Mouse (Mus musculus) G1E (cell line): ENCODE data around the gene Casc3. TPM values are rescaled to one million over a fixed set of nuclear protein-coding genes. Genes with fewer than 3 reads are reported as not detected.

ENCODE experiments used
- ATAC-seq: 2 replicates; pipeline ENCODE4 v1.8.0; 2016; ENCODE audit warnings: mild to moderate bottlenecking; ENCODE audit not compliant: insufficient number of reproducible peaks, poor library complexity, low FRiP score, severe bottlenecking; ENCODE audit errors: extremely low read depth
- DNase-seq: peaks from one replicate; pipeline ENCODE4 v3.0.0; 2012; ENCODE audit warnings: low spot score
- H3K27me3 ChIP-seq: 2 replicates; pipeline ENCODE4 v1.6.1; 2012; ENCODE audit warnings: mild to moderate bottlenecking, low read length, inconsistent platforms; ENCODE audit not compliant: insufficient read depth
- H3K36me3 ChIP-seq: replicated peaks from 2 replicates; pipeline ENCODE3; 2012; ENCODE audit warnings: mild to moderate bottlenecking, inconsistent platforms
- H3K4me1 ChIP-seq: 2 replicates; pipeline ENCODE4 v1.6.1; 2012; ENCODE audit warnings: low read depth, low read length, inconsistent platforms, mixed read lengths; ENCODE audit not compliant: insufficient read depth
- H3K4me3 ChIP-seq: 2 replicates; pipeline ENCODE4 v1.5.1; 2012; ENCODE audit warnings: low read depth, mild to moderate bottlenecking, inconsistent platforms, low read length, moderate library complexity, mixed read lengths
- H3K9me3 ChIP-seq: replicated peaks from 2 replicates; pipeline ENCODE4 v1.6.1; 2012; ENCODE audit warnings: inconsistent platforms
- CTCF ChIP-seq: IDR thresholded peaks from 2 replicates; pipeline ENCODE4 v1.5.1; 2012; ENCODE audit warnings: low read depth, low read length, inconsistent platforms, mixed read lengths
- GATA1 ChIP-seq: IDR thresholded peaks from 2 replicates; pipeline ENCODE4 v1.6.1; 2012; ENCODE audit warnings: borderline replicate concordance, low read length, inconsistent platforms, mixed read lengths
- GATA2 ChIP-seq: IDR thresholded peaks from 2 replicates; pipeline ENCODE4 v1.6.1; 2012; ENCODE audit warnings: low read depth, low read length, inconsistent platforms, borderline replicate concordance
- POLR2AphosphoS5 ChIP-seq: IDR thresholded peaks from 2 replicates; pipeline ENCODE4 v1.6.1; 2012; ENCODE audit warnings: low read depth, low read length, inconsistent platforms; ENCODE audit not compliant: insufficient replicate concordance
- TAL1 ChIP-seq: conservative IDR thresholded peaks from 2 replicates; pipeline ENCODE4 v1.6.1; 2012; ENCODE audit warnings: low read depth, low read length, inconsistent platforms, mixed read lengths
- polyA plus RNA-seq: library from polyadenylated mRNA; stranded (reverse); fragments of >175 nt; gene quantifications from 2 replicates; pipeline ENCODE4 v1.2.3, GENCODE M21; 2012
- total RNA-seq, 2 experiments: library from RNA; stranded (forward) in 1 of 2; stranded (reverse) in 1 of 2; fragments of 200-1000 nt in 1 of 2; fragments of >200 nt in 1 of 2; fragmentation: Nextera tagmentation in 1 of 2; gene quantifications; 2 replicates each; pipeline ENCODE4 v1.2.3; 2014 to 2017

Gene Casc3
- total and polyA plus RNA-seq, 3 experiments: 17.8 to 51.8 (median 42.7) TPM

GRCm38 (mm10) chr11:98767713-98768112 is 37.0 kb upstream of the Casc3 start:
- TF ChIP-seq POLR2AphosphoS5 (no peak), TAL1 (no peak), GATA1 (no peak), CTCF (no peak), GATA2 (no peak)
- Histone ChIP-seq H3K4me3 (peak overlapping the region; percentile 73), H3K4me1 (peaks cover 97% of the 10 kb centered on the region), H3K9me3 (no peaks in the 10 kb centered on the region), H3K36me3 (peaks cover 80% of the 10 kb centered on the region), H3K27me3 (no peaks in the 10 kb centered on the region; the same call in 1 of the 2 replicates)
- DNase-seq (no peak), ATAC-seq (no peak)

GRCm38 (mm10) chr11:98768127-98769006 is 36.3 kb upstream of the Casc3 start:
- ATAC-seq: peak; percentile 62
- TF ChIP-seq GATA1 (no peak), POLR2AphosphoS5 (no peak)
- H3K27me3 ChIP-seq: no peaks in the 10 kb centered on the region; the same call in 1 of the 2 replicates
- H3K4me1 ChIP-seq: peaks cover 97% of the 10 kb centered on the region
- H3K36me3 ChIP-seq: peaks cover 73% of the 10 kb centered on the region
- DNase-seq: peak; percentile 54
- peak overlapping the region; percentile 73 for H3K4me3 ChIP-seq
- no peaks in the 10 kb centered on the region for H3K9me3 ChIP-seq

- Histone ChIP-seq H3K9me3 (no peaks in the 10 kb centered on the region), H3K27me3 (no peaks in the 10 kb centered on the region; the same call in 1 of the 2 replicates), H3K4me1 (peaks cover 96% of the 10 kb centered on the region), H3K36me3 (peaks cover 64% of the 10 kb centered on the region), H3K4me3 (peak overlapping the region; percentile 73; the same call in 1 of the 2 replicates)
- TF ChIP-seq GATA1 (no peak), GATA2 (no peak), POLR2AphosphoS5 (no peak), TAL1 (no peak), CTCF (no peak)
- ATAC-seq: no peak
- DNase-seq: no peak
Observed at GRCm38 (mm10) chr11:98769007-98769954, 35.4 kb upstream of the Casc3 start.

GRCm38 (mm10) chr11:98770096-98770975 is 34.4 kb upstream of the Casc3 start:
- TF ChIP-seq GATA2 (no peak), TAL1 (no peak), POLR2AphosphoS5 (no peak), GATA1 (no peak), CTCF (no peak)
- Histone ChIP-seq H3K27me3 (no peaks in the 10 kb centered on the region; the same call in 1 of the 2 replicates), H3K9me3 (no peaks in the 10 kb centered on the region), H3K36me3 (peaks cover 54% of the 10 kb centered on the region), H3K4me1 (peaks cover 97% of the 10 kb centered on the region), H3K4me3 (no peak overlapping the region)
- DNase-seq: no peak
- no peak for ATAC-seq

- DNase-seq: no peak
- H3K4me1 ChIP-seq: peaks cover 97% of the 10 kb centered on the region
- H3K27me3 ChIP-seq: no peaks in the 10 kb centered on the region; the same call in 1 of the 2 replicates
- TF ChIP-seq CTCF (no peak), POLR2AphosphoS5 (no peak), GATA1 (no peak), GATA2 (no peak), TAL1 (no peak)
- no peak overlapping the region for H3K4me3 ChIP-seq
- ATAC-seq: no peak
- H3K36me3 ChIP-seq: peaks cover 47% of the 10 kb centered on the region
- H3K9me3 ChIP-seq: no peaks in the 10 kb centered on the region
Observed at GRCm38 (mm10) chr11:98771131-98771530, 33.6 kb upstream of the Casc3 start.
